Mouse (Mus musculus): ENCODE data around the gene Gm42878.

GRCm38 (mm10) chr5:121540066-121540465 is 5.2 kb downstream of the Gm42878 start:
- TF ChIP-seq CTCF (IDR thresholded peaks at IDR 0.05; ENCODE audit: low read depth, low read length) (no peak), POLR2A (IDR thresholded peaks at IDR 0.05; ENCODE audit: insufficient read depth, low read length) (no peak)
